Mouse (Mus musculus) kidney, embryonic 15.5 days (tissue): ENCODE results near the gene Gabrg3. TPM values are rescaled to one million over a fixed set of nuclear protein-coding genes. Genes with fewer than 3 reads are reported as not detected.

ENCODE experiments used
- ATAC-seq: fragments of 200-750 bp; cut with Nextera tagmentation; replicated peaks from 2 replicates; pipeline ENCODE4 v1.8.0; 2017; ENCODE audit warnings: moderate TSS enrichment; ENCODE audit not compliant: low FRiP score
- H3K27ac ChIP-seq: fragments of 300-500 bp; sonication (generic); 2 replicates; pipeline ENCODE4 v1.5.1; 2015; ENCODE audit warnings: mild to moderate bottlenecking, inconsistent platforms
- H3K27me3 ChIP-seq: fragments of 300-500 bp; sonication (generic); 2 replicates; pipeline ENCODE4 v1.6.1; 2015; ENCODE audit warnings: inconsistent platforms
- H3K36me3 ChIP-seq: fragments of 300-500 bp; sonication (generic); 2 replicates; pipeline ENCODE4 v1.6.1; 2015; ENCODE audit warnings: inconsistent platforms
- H3K4me1 ChIP-seq: fragments of 300-500 bp; sonication (generic); 2 replicates; pipeline ENCODE4 v1.6.1; 2015; ENCODE audit warnings: inconsistent platforms
- H3K4me2 ChIP-seq: fragments of 300-500 bp; sonication (generic); 2 replicates; pipeline ENCODE4 v1.6.1; 2015; ENCODE audit warnings: moderate library complexity, mild to moderate bottlenecking, inconsistent platforms
- H3K4me3 ChIP-seq: fragments of 300-500 bp; sonication (generic); replicated peaks from 2 replicates; pipeline ENCODE4 v1.5.1; 2015; ENCODE audit warnings: mild to moderate bottlenecking, inconsistent platforms
- H3K9ac ChIP-seq: fragments of 300-500 bp; sonication (generic); 2 replicates; pipeline ENCODE4 v1.6.1; 2015; ENCODE audit warnings: mild to moderate bottlenecking, inconsistent platforms
- H3K9me3 ChIP-seq: fragments of 300-500 bp; sonication (generic); replicated peaks from 2 replicates; pipeline ENCODE4 v1.6.1; 2016; ENCODE audit warnings: inconsistent platforms
- WGBS: fragments of 180-500 bp; shearing (Covaris S2); methylation state at CpG from one replicate; pipeline ENCODE4 v1.1.7; 2015; ENCODE audit warnings: mixed read lengths; 5-methylcytosine and 5-hydroxymethylcytosine counted together
- polyA plus RNA-seq: library from polyadenylated mRNA; unstranded; fragments of >200 nt; fragmentation: Nextera tagmentation; extraction: Ambion mirVana; gene quantifications from 2 replicates; pipeline ENCODE4 v1.2.1, GENCODE M21; 2015

Gene Gabrg3
- 0.36 and 0.69 TPM in 2 replicates for polyA plus RNA-seq

DNA sequence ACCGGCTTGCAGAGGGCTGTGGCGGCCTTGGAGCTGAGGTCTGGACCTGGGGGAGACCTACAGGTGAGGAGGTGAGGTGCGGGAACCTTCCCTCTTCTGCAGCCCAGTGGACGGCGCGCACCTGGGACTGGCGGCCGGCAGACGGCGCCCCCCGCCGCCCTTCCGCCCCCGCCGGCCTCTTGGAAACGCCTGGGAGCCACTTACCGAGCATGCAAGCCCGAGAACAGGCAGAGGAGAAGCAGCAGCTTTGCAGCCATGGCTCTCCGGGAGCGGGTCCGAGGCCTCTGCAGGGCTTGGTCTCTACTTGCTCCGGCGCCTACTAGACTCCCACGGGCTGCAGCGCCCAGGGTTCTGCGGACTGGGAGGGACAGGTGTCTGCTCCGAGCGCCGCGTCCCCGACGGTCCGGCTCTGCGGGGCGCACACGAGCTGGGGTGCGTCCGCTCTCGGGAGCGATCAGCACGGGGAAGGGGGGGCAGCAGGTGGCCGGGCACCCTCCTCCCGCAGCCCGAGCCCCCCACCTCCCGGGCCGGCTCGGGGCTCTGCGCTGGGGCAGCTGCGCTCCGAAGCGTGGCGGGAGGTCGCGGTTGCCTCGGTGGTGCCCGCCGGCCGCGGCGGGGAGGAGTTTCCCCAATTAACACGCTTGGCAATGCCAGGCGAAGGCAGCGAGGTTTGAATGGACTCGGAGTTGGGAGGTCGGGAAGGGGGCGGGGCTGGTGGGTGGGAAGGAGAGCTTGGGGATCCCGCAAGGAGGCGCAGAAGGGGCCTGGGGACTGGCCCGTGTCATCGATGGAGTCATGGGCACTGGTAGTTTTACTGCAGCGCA, at the start of gene Gabrg3:
Gabrg3 (minus strand) TSS at position 672 of the 824 bp plus-strand sequence.
- Histone ChIP-seq H3K9ac (peak within 1 kb of the TSS; percentile 42), H3K4me3 (peak within 1 kb of the TSS; percentile 53), H3K27me3 (peaks cover 46% of the 10 kb centered on the region), H3K27ac (no peak within 1 kb of the TSS), H3K36me3 (no peaks in the 10 kb centered on the region), H3K4me1 (peaks cover 10% of the 10 kb centered on the region), H3K4me2 (peak within 1 kb of the TSS; percentile 84), H3K9me3 (no peaks in the 10 kb centered on the region)
- peak; percentile 84 for ATAC-seq
- WGBS: under 1% methylated on average over 67 of the region's 71 CpGs

DNA sequence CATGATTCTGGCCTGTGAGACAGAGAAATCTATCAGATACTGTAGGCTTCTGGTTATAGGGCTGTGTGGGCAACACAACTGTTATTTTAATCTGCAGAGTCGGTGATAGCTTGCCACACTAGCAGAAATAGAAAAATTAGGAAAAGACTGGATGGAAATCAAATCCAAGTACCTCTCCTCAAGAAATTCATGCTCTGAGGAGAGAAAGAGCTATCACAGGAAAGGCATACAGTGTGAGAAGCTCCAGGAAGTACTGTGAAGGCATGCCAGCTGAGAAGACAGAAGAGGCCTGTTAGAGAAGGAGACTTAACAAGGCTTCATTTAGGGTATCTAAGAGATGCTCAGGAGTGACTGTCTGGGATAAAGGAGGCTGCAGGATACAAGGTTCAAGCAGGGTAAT, 35.7 kb upstream of the Gabrg3 start:
- H3K36me3 ChIP-seq: no peaks in the 10 kb centered on the region
- H3K9me3 ChIP-seq: no peaks in the 10 kb centered on the region
- no peaks in the 10 kb centered on the region for H3K27me3 ChIP-seq
- H3K9ac ChIP-seq: no peak overlapping the region
- no peak overlapping the region for H3K27ac ChIP-seq
- no peak overlapping the region for H3K4me3 ChIP-seq
- ATAC-seq: no peak
- no peaks in the 10 kb centered on the region for H3K4me1 ChIP-seq
- WGBS: 94% methylated on average over 1 of the region's 1 CpGs
- H3K4me2 ChIP-seq: no peak overlapping the region

DNA sequence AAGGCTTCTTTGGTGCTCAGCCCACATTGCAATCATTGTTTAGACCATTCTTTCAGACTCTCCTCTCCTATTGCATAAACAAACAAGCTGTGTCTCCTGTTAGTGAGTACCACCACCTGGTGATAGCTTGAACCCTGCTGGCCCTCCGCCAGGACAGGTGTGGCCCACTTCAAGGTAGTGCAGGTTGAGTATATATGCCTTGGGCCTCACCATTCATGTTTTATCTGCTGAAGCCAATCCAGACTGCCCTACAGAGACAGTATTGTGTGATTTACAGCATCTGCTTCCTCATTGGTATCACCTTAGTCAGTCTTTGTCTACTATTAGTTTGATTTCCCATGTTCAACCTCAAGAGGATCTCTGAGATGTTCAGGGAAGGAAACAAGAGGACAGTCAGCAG, 34.1 kb upstream of the Gabrg3 start:
- H3K4me3 ChIP-seq: no peak overlapping the region
- ATAC-seq: no peak
- no peak overlapping the region for H3K27ac ChIP-seq
- H3K4me2 ChIP-seq: no peak overlapping the region
- WGBS: 73% methylated on average over 1 of the region's 1 CpGs
- H3K9ac ChIP-seq: no peak overlapping the region
- H3K36me3 ChIP-seq: no peaks in the 10 kb centered on the region
- no peaks in the 10 kb centered on the region for H3K27me3 ChIP-seq
- H3K9me3 ChIP-seq: no peaks in the 10 kb centered on the region
- no peaks in the 10 kb centered on the region for H3K4me1 ChIP-seq

DNA sequence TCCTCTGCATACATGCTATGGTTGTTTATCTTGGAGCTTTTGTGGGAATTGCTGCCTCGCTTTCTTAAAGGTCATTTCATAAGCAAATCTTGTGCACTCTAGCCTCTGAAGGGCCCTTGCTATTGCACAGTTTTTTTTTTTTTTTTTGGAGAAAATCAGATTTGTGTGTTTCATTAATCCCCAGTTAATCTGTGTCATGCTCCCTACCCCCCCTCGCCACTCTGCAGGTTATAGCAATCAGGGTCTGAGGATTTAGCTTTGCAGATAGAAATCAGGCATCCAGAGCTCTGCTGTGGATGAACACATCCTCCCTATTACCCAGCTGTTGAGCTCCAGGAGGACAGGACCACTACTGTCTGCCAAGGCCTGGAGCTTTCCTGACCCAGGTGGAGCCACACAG, 32.4 kb upstream of the Gabrg3 start, which contains the start of gene Gabrb3:
Gabrb3 (plus strand) TSS at position 301 of the 400 bp plus-strand sequence.
- H3K9me3 ChIP-seq: no peaks in the 10 kb centered on the region
- no peaks in the 10 kb centered on the region for H3K4me1 ChIP-seq
- H3K4me2 ChIP-seq: no peak within 1 kb of the TSS
- H3K9ac ChIP-seq: no peak within 1 kb of the TSS
- no peaks in the 10 kb centered on the region for H3K36me3 ChIP-seq
- H3K27ac ChIP-seq: no peak within 1 kb of the TSS
- ATAC-seq: no peak
- WGBS: 82% methylated on average over 2 of the region's 2 CpGs
- H3K27me3 ChIP-seq: no peaks in the 10 kb centered on the region
- H3K4me3 ChIP-seq: no peak within 1 kb of the TSS

DNA sequence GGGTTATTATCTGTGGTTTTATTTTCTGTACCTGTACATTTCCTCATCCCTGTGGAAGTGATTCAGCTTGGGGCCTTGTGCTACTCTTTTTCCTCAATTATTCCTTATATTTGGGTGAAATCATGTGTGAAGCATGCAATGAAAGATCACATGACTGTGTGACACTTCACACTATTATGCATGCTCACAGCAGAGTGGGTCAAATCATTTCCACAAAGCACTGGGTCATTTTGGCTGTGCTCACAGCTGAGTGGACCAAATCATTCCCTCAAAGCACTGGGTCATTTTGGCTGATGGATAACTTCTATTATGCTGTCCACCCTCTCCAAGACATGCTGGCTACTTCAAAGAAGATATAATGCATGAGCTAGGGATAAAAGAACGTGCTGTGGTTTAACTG, 25.9 kb upstream of the Gabrg3 start:
- Histone ChIP-seq H3K4me2 (no peak overlapping the region), H3K9me3 (no peaks in the 10 kb centered on the region), H3K4me3 (no peak overlapping the region), H3K27ac (no peak overlapping the region), H3K4me1 (no peaks in the 10 kb centered on the region), H3K9ac (no peak overlapping the region), H3K36me3 (no peaks in the 10 kb centered on the region), H3K27me3 (no peaks in the 10 kb centered on the region)
- ATAC-seq: no peak
- WGBS: 60% methylated on average over 1 of the region's 1 CpGs

DNA sequence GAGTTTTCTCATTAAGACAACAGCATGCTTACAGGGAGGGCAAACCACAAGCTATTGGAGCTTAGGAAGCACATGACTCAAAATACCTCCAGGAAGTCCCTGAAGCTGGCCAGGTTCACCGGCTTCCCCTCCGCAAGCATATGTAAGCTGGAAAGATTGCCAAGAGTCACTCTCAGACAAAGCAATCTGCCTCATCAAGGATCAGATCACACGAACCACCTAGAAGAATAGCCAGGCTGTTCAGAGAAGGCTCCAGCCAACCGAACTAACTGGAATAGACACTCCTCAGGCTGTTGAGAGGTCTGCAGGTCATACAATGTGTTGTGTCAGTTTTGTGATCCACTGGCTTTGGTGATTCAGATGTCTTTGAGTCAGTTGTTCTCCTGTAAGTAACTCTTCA, 24.2 kb upstream of the Gabrg3 start:
- no peak overlapping the region for H3K27ac ChIP-seq
- H3K36me3 ChIP-seq: no peaks in the 10 kb centered on the region
- no peak overlapping the region for H3K9ac ChIP-seq
- ATAC-seq: no peak
- WGBS: 87% methylated on average over 4 of the region's 4 CpGs
- H3K4me3 ChIP-seq: no peak overlapping the region
- no peaks in the 10 kb centered on the region for H3K4me1 ChIP-seq
- H3K4me2 ChIP-seq: no peak overlapping the region
- no peaks in the 10 kb centered on the region for H3K9me3 ChIP-seq
- H3K27me3 ChIP-seq: no peaks in the 10 kb centered on the region

DNA sequence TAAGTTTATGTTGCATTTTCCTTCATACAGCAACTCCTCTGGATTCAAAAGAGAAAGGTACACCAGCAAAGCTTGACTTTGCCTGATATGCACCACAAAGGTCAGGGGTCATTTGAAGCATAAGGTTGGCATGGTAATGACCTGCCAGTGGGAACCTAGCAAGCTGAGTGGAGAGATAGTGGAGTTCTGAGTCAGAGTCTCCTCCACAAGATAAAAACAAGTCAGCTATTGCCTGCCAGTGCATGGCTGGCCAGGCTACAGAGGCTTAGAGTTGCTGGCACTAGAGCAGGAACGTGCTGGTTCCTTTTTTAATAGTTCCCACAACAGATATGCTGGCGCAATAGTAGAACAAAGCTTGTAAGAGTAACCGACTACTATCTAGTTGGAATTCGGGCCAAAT, 6.6 kb upstream of the Gabrg3 start:
- Histone ChIP-seq H3K9me3 (no peaks in the 10 kb centered on the region), H3K9ac (no peak overlapping the region), H3K4me1 (no peaks in the 10 kb centered on the region), H3K27ac (no peak overlapping the region), H3K4me2 (no peak overlapping the region), H3K27me3 (peaks cover 5% of the 10 kb centered on the region), H3K4me3 (no peak overlapping the region), H3K36me3 (no peaks in the 10 kb centered on the region)
- WGBS: 83% methylated on average over 4 of the region's 4 CpGs
- ATAC-seq: no peak

DNA sequence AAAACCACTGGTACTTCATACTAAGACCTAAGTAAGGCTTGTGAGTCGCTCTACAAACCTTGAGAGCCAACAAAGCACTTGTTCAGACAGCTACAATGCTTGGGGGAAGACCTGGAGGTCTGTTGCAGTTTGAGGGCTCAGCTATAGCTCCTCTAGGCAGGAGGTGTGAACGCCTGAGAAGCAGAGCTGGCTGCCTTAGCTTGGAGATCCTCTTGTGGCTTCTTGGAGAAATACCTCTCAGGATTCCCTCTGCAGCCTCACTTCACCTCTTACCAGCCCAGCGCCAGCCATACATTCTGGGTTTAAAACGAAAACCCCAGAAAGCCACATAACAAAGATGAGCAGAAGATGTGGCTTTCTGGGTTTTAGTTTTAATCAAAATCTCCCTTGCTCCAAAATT, 3.1 kb upstream of the Gabrg3 start:
- Histone ChIP-seq H3K27me3 (peaks cover 39% of the 10 kb centered on the region), H3K36me3 (no peaks in the 10 kb centered on the region), H3K4me2 (no peak overlapping the region), H3K4me3 (no peak overlapping the region), H3K4me1 (peaks cover 10% of the 10 kb centered on the region), H3K9me3 (no peaks in the 10 kb centered on the region), H3K27ac (no peak overlapping the region), H3K9ac (no peak overlapping the region)
- no peak for ATAC-seq
- WGBS: 43% methylated on average over 4 of the region's 4 CpGs

DNA sequence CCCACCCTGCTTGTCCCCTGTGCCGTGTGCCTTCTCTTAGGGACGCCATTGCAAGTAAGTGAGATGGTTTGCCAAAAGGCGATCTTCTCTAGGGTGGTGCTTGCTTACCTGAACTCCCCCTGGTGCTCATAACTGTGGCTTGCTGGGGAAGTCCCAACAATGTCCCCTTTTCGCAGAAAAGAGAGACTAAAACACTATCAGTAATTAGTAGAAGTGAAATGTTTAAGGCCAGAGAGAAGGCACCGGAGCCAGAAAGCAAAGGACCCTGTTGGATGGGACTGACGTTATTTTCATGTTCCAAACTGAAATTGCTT, 310 bp upstream of the Gabrg3 start:
- Histone ChIP-seq H3K27ac (no peak overlapping the region), H3K9me3 (no peaks in the 10 kb centered on the region), H3K36me3 (no peaks in the 10 kb centered on the region), H3K4me1 (peaks cover 10% of the 10 kb centered on the region), H3K27me3 (peaks cover 46% of the 10 kb centered on the region), H3K4me3 (peak overlapping the region; percentile 53), H3K4me2 (peak overlapping the region; percentile 84), H3K9ac (peak overlapping the region; percentile 42; the same call in 1 of the 2 replicates)
- WGBS: 21% methylated on average over 6 of the region's 6 CpGs
- ATAC-seq: peak; percentile 64

DNA sequence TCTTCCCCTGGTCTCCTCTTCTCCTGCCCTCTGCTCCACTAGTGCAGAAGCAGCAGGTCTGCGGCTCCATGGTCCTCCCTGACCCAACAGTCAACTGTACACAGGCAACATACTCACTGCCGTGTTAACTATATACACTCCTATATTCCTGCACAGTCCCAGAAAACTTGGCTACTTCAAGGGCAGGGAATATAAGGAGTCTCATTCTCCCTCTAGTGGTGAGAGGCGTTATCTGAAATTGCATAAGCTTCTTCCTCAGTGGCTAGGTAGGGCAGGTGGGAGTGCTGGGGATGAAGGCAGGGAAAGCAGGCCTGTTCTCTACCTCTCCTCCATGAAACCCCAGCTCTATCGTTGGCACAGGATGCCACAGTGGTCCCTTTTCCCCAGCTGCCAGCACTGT, 2.9 kb downstream of the Gabrg3 start:
- no peak overlapping the region for H3K4me2 ChIP-seq
- H3K4me3 ChIP-seq: no peak overlapping the region
- peaks cover 45% of the 10 kb centered on the region for H3K27me3 ChIP-seq
- H3K27ac ChIP-seq: no peak overlapping the region
- no peaks in the 10 kb centered on the region for H3K36me3 ChIP-seq
- H3K9ac ChIP-seq: no peak overlapping the region
- H3K4me1 ChIP-seq: peaks cover 10% of the 10 kb centered on the region
- ATAC-seq: peak; percentile 45; the same call in 1 of the 2 replicates
- 26% methylated on average over 4 of the region's 4 CpGs for WGBS
- no peaks in the 10 kb centered on the region for H3K9me3 ChIP-seq

DNA sequence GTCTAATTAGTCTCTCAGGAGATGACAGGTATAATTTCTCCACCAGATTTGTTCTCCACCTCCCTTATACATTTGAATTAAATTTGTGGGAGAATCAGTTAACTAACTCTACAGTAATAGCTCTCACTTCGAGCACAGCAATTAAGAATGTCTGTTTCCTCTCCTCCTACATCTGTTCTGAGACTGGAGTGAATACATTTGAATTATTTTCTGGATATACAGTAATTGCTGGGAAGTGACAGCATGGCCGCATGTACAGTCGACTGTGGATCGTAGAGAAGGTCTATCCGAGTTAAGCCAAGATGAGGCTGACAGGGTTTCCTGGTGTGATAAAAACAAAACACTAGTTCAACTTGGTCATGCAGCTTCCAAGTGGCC, 21.0 kb downstream of the Gabrg3 start:
- no peaks in the 10 kb centered on the region for H3K9me3 ChIP-seq
- H3K27me3 ChIP-seq: no peaks in the 10 kb centered on the region
- H3K9ac ChIP-seq: no peak overlapping the region
- H3K4me3 ChIP-seq: no peak overlapping the region
- H3K4me1 ChIP-seq: no peaks in the 10 kb centered on the region
- WGBS: 86% methylated on average over 5 of the region's 5 CpGs
- H3K27ac ChIP-seq: no peak overlapping the region
- H3K4me2 ChIP-seq: no peak overlapping the region
- ATAC-seq: no peak
- no peaks in the 10 kb centered on the region for H3K36me3 ChIP-seq

DNA sequence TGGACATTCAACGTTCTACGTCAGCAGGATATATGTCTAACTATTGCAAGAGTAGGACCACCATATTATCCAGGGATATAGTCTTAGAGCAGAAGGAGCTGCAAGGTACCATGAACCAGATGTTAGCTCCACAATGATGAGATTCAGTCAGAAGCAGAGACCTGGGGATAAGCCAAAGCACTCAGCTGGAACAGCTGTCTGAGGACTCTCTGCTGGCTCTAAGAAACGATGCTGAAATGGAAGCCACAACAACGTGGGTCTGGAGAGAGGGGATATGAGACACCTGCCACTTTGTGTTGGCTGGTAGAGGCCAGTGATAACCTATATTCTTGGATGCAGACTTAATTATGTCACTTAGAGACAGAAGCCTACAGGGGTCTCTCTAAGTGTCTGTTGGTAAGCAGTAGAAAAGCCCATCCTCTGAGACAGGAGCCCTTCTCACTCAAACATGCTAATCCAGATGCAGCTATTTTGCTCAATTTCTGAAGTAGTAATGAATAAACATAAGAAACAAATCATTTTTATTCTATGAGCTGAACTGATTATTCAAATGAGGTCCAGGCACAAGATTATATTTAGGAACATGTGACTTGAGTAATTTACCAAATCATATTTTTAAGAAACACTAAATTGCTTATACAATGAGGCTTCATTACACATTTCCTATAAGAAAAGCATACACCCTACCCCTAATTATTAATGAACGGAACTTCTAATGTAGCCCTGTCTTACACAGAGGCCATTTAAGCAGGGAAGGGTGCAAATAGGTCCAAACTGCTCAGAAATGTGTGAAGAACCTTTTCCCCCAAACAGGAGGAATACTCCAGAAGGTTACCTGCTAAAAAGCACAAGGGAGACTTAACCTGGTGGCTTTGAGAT, 21.6 kb downstream of the Gabrg3 start:
- no peaks in the 10 kb centered on the region for H3K36me3 ChIP-seq
- H3K9ac ChIP-seq: no peak overlapping the region
- 71% methylated on average over 5 of the region's 5 CpGs for WGBS
- H3K4me3 ChIP-seq: no peak overlapping the region
- no peak for ATAC-seq
- H3K4me1 ChIP-seq: no peaks in the 10 kb centered on the region
- no peak overlapping the region for H3K27ac ChIP-seq
- no peaks in the 10 kb centered on the region for H3K27me3 ChIP-seq
- no peaks in the 10 kb centered on the region for H3K9me3 ChIP-seq
- no peak overlapping the region for H3K4me2 ChIP-seq
